Mouse (Mus musculus) NIH3T3 (cell line): ENCODE measurements at regions not wholly inside any gene's neighbourhood (a gene's known extent, or its start where the extent isn't known, plus 50 kb on each side); places are given as distances from the start of the nearest gene placed in this dataset.
A peak's percentile ranks its signal among the peaks of the same experiment; 100 is the strongest.
"Not testable (repeated sequence)": the region's sequence is repeated elsewhere in the genome, so short reads cannot be mapped to it uniquely, and the experiment has no call there.

ENCODE experiments used
- DNase-seq: peaks from one replicate; pipeline ENCODE4 v3.0.0-alpha.2; 2012; ENCODE audit warnings: low read depth

GRCm38 (mm10) chr8:90046779-90047178 is 301.4 kb downstream of the Tox3 start:
- no peak for DNase-seq

GRCm38 (mm10) chr8:90036436-90036835 is 311.7 kb downstream of the Tox3 start:
- DNase-seq, result no peak

- DNase-seq, result no peak
Observed at GRCm38 (mm10) chr8:90032572-90032971, 315.6 kb downstream of the Tox3 start.

- DNase-seq, result no peak
Observed at GRCm38 (mm10) chr8:90031220-90031619, 316.9 kb downstream of the Tox3 start.

GRCm38 (mm10) chr8:90017958-90018357 is 330.2 kb downstream of the Tox3 start:
- not testable (repeated sequence) for DNase-seq

GRCm38 (mm10) chr8:90013755-90014154 is 334.4 kb downstream of the Tox3 start:
- no peak for DNase-seq

- DNase-seq, result no peak
Observed at GRCm38 (mm10) chr8:90011682-90012409, 336.3 kb downstream of the Tox3 start.

DNA sequence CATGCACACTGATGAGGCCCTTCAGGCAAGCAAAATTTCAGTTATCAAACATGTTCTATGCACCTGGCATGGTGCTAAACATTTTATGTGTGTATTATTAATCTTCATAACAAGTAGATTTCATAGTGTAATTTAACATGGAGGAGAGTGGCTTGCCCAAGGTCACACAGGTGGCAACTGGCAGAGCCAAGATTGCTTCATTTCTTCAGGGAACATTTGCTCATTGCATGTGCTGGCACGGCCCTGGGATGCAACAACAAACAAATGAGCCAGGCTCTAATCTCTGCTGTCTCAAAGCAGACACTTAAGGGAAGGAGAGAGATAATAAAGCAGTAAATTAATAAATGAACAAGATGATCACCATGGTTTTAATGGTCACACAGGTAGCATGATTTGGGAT is 338.7 kb downstream of the Tox3 start:
- no peak for DNase-seq

- DNase-seq, result peak; percentile 89
Observed at GRCm38 (mm10) chr8:90000899-90001640, 347.1 kb downstream of the Tox3 start.

GRCm38 (mm10) chr8:89993743-89994142 is 354.4 kb downstream of the Tox3 start:
- DNase-seq, result no peak

GRCm38 (mm10) chr8:89983859-89984258 is 364.3 kb downstream of the Tox3 start:
- DNase-seq, result no peak

GRCm38 (mm10) chr8:89982551-89982950 is 365.6 kb downstream of the Tox3 start:
- DNase-seq, result no peak

- DNase-seq, result no peak
Observed at GRCm38 (mm10) chr8:89981320-89981719, 366.8 kb downstream of the Tox3 start.

DNA sequence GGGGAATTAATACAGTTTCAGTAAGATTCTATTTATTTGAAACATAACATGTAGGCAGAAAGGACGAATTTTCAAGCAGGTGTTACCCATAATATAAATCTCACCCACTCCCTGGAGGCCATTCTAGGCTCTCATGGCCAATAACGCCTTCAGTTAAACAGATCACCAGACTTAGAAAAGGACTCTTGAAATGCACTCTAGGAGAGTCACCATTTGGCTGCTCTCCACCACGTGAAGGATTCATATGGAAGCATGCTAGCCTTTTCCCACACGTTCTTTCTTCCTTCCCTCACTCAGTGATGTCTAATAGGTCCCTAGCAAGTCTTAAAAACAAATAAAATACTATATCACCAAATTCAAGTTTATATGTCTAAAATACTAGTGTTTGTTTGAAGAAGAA is 367.7 kb downstream of the Tox3 start:
- DNase-seq, result no peak

GRCm38 (mm10) chr8:89962799-89963198 is 385.3 kb downstream of the Tox3 start:
- DNase-seq, result no peak

DNA sequence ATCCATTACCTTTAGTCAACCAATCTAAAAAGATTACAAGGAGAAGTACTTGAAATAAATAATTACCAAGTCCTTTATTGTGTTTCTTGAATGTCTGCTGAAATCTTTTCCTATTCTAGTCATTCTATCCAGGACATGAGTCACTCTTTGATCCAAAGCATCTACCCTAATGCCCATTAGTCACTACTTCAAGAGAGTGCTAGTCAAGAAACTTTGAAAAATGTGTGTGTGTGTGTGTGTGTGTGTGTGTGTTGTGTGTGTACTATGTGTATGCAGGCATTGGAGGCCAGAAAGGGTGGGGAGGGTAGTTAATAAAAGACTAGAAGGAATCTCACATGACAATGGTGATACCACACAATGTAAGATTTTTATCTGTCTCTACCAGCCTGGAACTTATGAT is 390.7 kb downstream of the Tox3 start:
- no peak for DNase-seq

DNA sequence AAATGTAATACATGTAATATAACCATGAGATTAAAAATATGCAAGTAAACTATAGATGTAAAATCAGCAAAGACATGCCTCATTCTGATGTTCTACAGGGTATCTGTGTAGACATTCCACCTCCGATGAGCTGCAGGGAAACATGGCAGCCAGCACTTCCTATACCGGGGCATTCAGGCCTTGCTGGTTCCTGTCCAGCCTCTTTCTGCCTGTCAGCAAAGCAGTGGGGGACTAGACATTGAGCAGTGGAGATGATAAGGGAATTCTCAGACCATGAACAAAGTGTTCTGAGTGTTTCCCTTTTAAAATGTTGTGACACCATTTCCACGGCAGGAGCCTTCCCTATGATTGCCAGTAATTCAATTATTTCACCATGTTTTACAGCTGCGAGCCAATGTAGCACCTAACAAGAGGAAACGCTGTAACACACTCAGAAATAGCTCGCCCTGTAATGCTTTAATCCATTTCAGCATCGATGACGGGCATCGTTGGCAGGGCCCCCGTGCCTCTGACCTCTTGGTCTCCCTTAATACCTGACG is 391.6 kb downstream of the Tox3 start:
- no peak for DNase-seq

DNA sequence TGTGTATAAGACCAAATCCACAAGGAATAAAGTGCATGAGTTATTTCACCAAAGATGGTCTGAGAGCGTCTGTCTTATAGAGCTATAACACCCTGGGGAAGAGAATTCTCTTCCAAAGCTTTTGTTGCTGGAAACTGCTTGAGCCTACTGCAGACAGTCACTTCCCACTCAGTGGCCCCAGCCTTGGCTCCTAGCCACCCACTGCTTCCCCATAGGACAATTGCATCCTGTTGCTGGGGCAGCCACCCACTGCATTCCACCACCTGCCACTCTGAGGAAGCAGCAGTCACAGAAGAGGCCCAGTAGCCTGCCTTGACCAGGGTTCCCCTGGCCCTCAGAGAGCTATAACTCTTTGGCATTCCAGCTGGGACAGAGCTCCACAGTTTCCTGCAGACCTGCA is 409.3 kb downstream of the Tox3 start:
- no peak for DNase-seq

DNA sequence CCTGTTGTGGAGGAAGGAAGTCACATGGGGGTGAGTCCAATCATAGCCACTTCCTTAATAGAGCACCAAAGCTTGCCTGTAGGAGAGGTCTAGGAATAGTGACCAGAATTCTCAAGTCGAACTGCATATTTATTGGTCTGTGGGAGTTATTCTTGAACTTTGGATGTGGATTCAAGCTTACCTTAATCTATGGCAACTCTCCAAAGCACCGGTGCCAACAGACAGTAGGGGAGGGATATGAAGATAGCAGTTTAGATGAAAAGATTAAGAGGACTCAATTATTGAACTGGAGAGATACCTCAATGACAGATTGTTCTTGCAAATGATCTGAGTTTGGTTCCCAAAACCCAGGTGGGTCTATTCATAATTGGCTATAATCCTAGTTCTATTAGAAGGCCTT is 413.6 kb downstream of the Tox3 start:
- DNase-seq, result no peak

GRCm38 (mm10) chr8:89926666-89927232 is 421.4 kb downstream of the Tox3 start:
- no peak for DNase-seq

- DNase-seq, result not testable (repeated sequence)
Observed at GRCm38 (mm10) chr8:89924697-89925096, 423.4 kb downstream of the Tox3 start.

GRCm38 (mm10) chr8:89914076-89914475 is 434.1 kb downstream of the Tox3 start:
- DNase-seq, result no peak

GRCm38 (mm10) chr8:89906200-89906599 is 441.9 kb downstream of the Tox3 start:
- no peak for DNase-seq
